8 mouse cellular contexts compared by ENCODE assay signal in the genomic region with DNA sequence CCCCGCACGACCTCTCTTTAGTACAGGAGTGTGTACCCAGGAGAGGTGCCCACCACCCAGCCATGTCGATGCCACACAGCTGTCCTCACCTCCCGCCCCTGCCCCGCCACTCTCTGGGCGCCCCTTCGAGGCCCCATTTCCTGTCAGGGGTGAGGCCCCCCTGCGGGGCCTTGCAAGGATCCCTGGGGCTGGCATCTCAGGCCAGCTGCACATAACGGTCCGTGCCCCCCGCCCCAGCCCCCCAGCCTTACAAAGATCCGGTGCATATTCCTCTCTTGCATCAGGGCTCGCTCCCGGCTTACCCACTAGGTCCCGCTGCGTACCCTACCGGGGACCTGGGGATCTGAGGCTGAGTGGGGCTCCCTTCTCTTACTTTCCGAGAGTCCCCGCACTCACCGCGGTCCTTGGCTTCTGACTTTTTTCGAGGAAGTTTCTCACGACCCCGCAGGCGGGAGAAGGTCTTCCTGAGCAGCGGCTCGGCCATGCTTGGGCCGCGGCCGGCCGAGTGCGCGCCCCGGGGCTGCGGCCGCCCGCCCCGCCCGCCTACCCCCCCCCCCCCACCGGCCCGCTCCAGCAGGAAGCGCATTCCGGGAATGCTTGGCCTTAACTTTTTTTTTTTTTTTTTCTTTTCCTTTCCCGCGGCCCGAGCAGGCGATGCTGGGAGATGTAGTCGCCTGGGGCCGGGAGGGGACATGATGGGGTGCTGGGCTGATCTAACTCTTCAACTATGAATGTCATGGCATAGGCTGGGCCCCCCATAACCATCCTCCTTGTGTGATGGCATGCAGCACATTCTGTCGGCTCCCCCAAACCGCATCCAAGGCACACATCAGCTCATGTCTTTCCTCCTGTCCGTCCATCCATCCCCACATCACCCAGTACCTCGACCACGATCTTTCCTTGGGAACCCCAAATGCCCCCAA. TPM values are rescaled to one million over a fixed set of nuclear protein-coding genes. Genes with fewer than 3 reads are reported as not detected.
DNase-seq lines count a peak whose midpoint lies in the region; ATAC-seq and TF ChIP-seq lines count a peak whose summit lies in the region.

TSS of gene Syde1 (minus strand) at position 559 of the 923 bp plus-strand sequence.

- H3K79me2 ChIP-seq in C2C12 (ENCODE audit: control insufficient read depth, insufficient read depth) = peaks cover 33% of the 10 kb centered on the region

- H3K4me1 ChIP-seq in forebrain, embryonic 15.5 days = peaks cover 14% of the 10 kb centered on the region
- peaks cover 25% of the 10 kb centered on the region for H3K4me1 ChIP-seq in limb, embryonic 10.5 days
- H3K4me1 ChIP-seq in midbrain, embryonic 11.5 days (ENCODE audit: control insufficient read depth, insufficient read depth, low read length) = peaks cover 10% of the 10 kb centered on the region; the same call in 1 of the 2 replicates

- H3K9me3 ChIP-seq in forebrain, embryonic 15.5 days = no peaks in the 10 kb centered on the region
- no peaks in the 10 kb centered on the region for H3K9me3 ChIP-seq in limb, embryonic 10.5 days (replicated peaks)
- H3K9me3 ChIP-seq in midbrain, embryonic 11.5 days (ENCODE audit: control insufficient read depth, low read length) = no peaks in the 10 kb centered on the region

- peak within 1 kb of the TSS; percentile 85 for H3K4me3 ChIP-seq in C2C12 (ENCODE audit: insufficient read depth, poor library complexity, severe bottlenecking)
- peak within 1 kb of the TSS; percentile 44 for H3K4me3 ChIP-seq in forebrain, embryonic 15.5 days
- H3K4me3 ChIP-seq in limb, embryonic 10.5 days = peak within 1 kb of the TSS; percentile 77
- H3K4me3 ChIP-seq in midbrain, embryonic 11.5 days (ENCODE audit: low read depth, low read length) = peak within 1 kb of the TSS; percentile 49

- peak; percentile 68 for ATAC-seq in forebrain, embryonic 15.5 days (replicated peaks)
- ATAC-seq in midbrain, embryonic 11.5 days (ENCODE audit: low FRiP score) = peak; percentile 80

- peaks cover 30% of the 10 kb centered on the region for H3K36me3 ChIP-seq in C2C12 (ENCODE audit: control insufficient read depth, insufficient read depth)
- no peaks in the 10 kb centered on the region for H3K36me3 ChIP-seq in forebrain, embryonic 15.5 days
- H3K36me3 ChIP-seq in limb, embryonic 10.5 days = peaks cover 34% of the 10 kb centered on the region
- H3K36me3 ChIP-seq in midbrain, embryonic 11.5 days (ENCODE audit: control insufficient read depth, insufficient read depth, low read length) = peaks cover 9% of the 10 kb centered on the region

- DNase-seq in adrenal gland, adult 8-10 months = peak; percentile 37
- DNase-seq in heart, postnatal 4 days = peak; percentile 65
- DNase-seq in limb, embryonic 10.5 days (ENCODE audit: low spot score) = peak; percentile 72
- DNase-seq in midbrain, embryonic 11.5 days (ENCODE audit: low spot score, missing footprints) = peak; percentile 94
- peak; percentile 66 for DNase-seq in testis, postnatal 10 days (ENCODE audit: low spot score)
- DNase-seq in right cerebral cortex, postnatal 10 days (ENCODE audit: low spot score in 2 of 2) = no peak

- H3ac ChIP-seq in C2C12 (ENCODE audit: control insufficient read depth, insufficient read length, low read depth) = peak within 1 kb of the TSS; percentile 97

- H3K27me3 ChIP-seq in C2C12 (ENCODE audit: control insufficient read depth, insufficient read depth, insufficient read length) = no peaks in the 10 kb centered on the region
- H3K27me3 ChIP-seq in forebrain, embryonic 15.5 days = no peaks in the 10 kb centered on the region
- H3K27me3 ChIP-seq in limb, embryonic 10.5 days (ENCODE audit: low read depth, poor library complexity, severe bottlenecking) = no peaks in the 10 kb centered on the region
- no peaks in the 10 kb centered on the region for H3K27me3 ChIP-seq in midbrain, embryonic 11.5 days (ENCODE audit: control insufficient read depth, insufficient read depth, low read length)

- no peak within 1 kb of the TSS for H3K27ac ChIP-seq in forebrain, embryonic 15.5 days (replicated peaks)
- H3K27ac ChIP-seq in limb, embryonic 10.5 days = peak within 1 kb of the TSS; percentile 94
- H3K27ac ChIP-seq in midbrain, embryonic 11.5 days (ENCODE audit: low read depth, low read length) = no peak within 1 kb of the TSS

- H3K79me3 ChIP-seq in C2C12 (ENCODE audit: low read depth) = peaks cover 17% of the 10 kb centered on the region

- WGBS in forebrain, embryonic 15.5 days = 6% methylated on average over 30 of the region's 54 CpGs
- 5% methylated on average over 46 of the region's 54 CpGs for WGBS in limb, embryonic 10.5 days
- WGBS in midbrain, embryonic 11.5 days = 5% methylated on average over 40 of the region's 54 CpGs

- H3K9ac ChIP-seq in forebrain, embryonic 15.5 days (replicated peaks) = peak within 1 kb of the TSS; percentile 53
- peak within 1 kb of the TSS; percentile 80 for H3K9ac ChIP-seq in midbrain, embryonic 11.5 days (ENCODE audit: low read length)

- H3K4me2 ChIP-seq in forebrain, embryonic 15.5 days (replicated peaks) = peak within 1 kb of the TSS; percentile 80
- peak within 1 kb of the TSS; percentile 66 for H3K4me2 ChIP-seq in midbrain, embryonic 11.5 days

- TF ChIP-seq CTCF in C2C12 (IDR thresholded peaks at IDR 0.05; ENCODE audit: control insufficient read depth, insufficient read depth, insufficient read length) = no peak

TF ChIP-seq in C2C12, 6 proteins besides CTCF, POLR2A, EP300 and RAD21:
- TF ChIP-seq CEBPB (IDR thresholded peaks at IDR 0.05; ENCODE audit: low read depth) (no peak), FOSL1 (IDR thresholded peaks at IDR 0.05; ENCODE audit: insufficient read depth, low read length, poor library complexity, severe bottlenecking) (no peak), MYOG (IDR thresholded peaks at IDR 0.05; ENCODE audit: control insufficient read depth, extremely low read depth, insufficient read length) (no peak), MYOD1 (IDR thresholded peaks at IDR 0.05; ENCODE audit: control insufficient read depth, insufficient read length, low read depth) (no peak), MAX (IDR thresholded peaks at IDR 0.05) (no peak), USF1 (IDR thresholded peaks at IDR 0.05; ENCODE audit: low read depth) (no peak)

RNA-seq across cellular contexts. Expression of gene Syde1, which starts in this region (rescaled TPM):
- 37.2 TPM for polyA plus RNA-seq in C2C12 (2012; fragmentation: generic; extraction: Trizol)
- total RNA-seq in adrenal gland, adult 8-10 months (2022) = 10 to 100 TPM; 33.9 to 74.0 (median 52.2) TPM
- polyA plus RNA-seq in forebrain, embryonic 15.5 days (2015; fragmentation: Nextera tagmentation; extraction: Ambion mirVana) = 3.6 TPM in 2 replicates
- 10 to 100 TPM; 21.4 to 22.0 TPM for total RNA-seq in heart, postnatal 4 days (2021)
- 15.7 and 19.7 TPM in 2 replicates for polyA plus RNA-seq in limb, embryonic 10.5 days (2016; fragmentation: Nextera tagmentation; extraction: Ambion mirVana)
- 9.3 and 9.4 TPM in 2 replicates for polyA plus RNA-seq in midbrain, embryonic 11.5 days (2014; fragmentation: Nextera tagmentation; extraction: Ambion mirVana)

Comparison
In these comparisons a context has a peak if more than half of its experiments do, and no peak if none do; other contexts are left out.
1. DNase-seq: peak in adrenal gland, adult 8-10 months (single experiment), heart, postnatal 4 days (single experiment), limb, embryonic 10.5 days (single experiment), midbrain, embryonic 11.5 days (single experiment) and testis, postnatal 10 days (single experiment); none in right cerebral cortex, postnatal 10 days (0 of 2).
2. Peak in every context shown above with its lines, with median percentiles within 50 percentile points of each other: H3K4me3 ChIP-seq.